Mouse (Mus musculus): Measurements from ENCODE around the gene Ostc. TPM values are rescaled to one million over a fixed set of nuclear protein-coding genes. Genes with fewer than 3 reads are reported as not detected.

The Ostc gene
- total RNA-seq, 2 experiments from 2014 or later, result 82.5 to 89.6 TPM

DNA sequence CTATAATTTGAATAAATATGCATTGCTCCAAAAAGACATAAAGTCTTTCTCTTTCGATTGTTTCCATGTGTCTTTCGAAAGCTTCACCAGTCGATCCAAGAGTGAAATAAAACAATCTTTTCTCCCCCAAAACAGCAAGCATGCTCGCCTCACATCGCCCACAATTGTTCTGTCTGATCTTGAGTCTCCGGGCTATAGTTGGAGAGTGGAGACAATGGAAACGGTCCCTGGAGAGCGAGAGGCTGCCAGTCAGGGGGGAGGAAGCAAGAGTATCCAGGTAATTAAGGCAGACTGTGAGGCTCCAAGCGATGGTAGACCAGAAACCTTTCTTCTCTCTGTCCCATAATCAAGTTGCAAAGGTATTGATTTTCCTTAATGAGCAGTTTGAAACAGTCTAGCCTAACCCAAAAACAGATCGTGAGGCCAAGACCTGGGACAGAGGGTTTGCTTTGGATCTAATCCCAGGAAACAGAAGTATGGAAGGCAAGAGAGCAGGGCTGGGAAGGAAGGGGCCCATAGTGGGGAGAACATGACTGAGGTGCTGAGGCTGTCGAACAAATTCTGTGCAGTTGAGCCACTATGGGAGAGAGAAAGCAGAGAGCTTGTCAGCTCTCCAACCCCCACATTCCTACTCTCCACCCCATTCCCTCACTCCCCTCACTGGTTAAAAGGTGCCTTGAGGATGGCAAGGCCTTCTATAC, 63.0 kb downstream of the Ostc start:
- DNase-seq (ENCODE audit: low spot score in 2 of 2), result no peak

Other genes starting within 250 kb of the Ostc start
- gene Etnppl, start 92.0 kb downstream of the Ostc start, total RNA-seq (2021), result under 1 TPM in 1 of 2 experiments, not detected in 1; 0.27 TPM
- 100 to 1,000 TPM; 642 to 733 TPM for gene Rpl34, start 21.0 kb upstream of the Ostc start, total RNA-seq (2021)

Data from adrenal gland, adult 18-20 months (tissue).